Mouse (Mus musculus): ENCODE results near the gene Rbms3. TPM values are rescaled to one million over a fixed set of nuclear protein-coding genes. Genes with fewer than 3 reads are reported as not detected.

Rbms3 gene
- polyA plus RNA-seq, 1 experiment from 2014 or later: 43.1 TPM

GRCm38 (mm10) chr9:117393626-117394525 lies 235.8 kb downstream of the Rbms3 start:
- Histone ChIP-seq H3K27ac (ENCODE audit: low read length) (no peak overlapping the region), H3K4me1 (ENCODE audit: control insufficient read depth, insufficient read depth, low read length) (peaks cover 3% of the 10 kb centered on the region; the same call in 1 of the 2 replicates), H3K27me3 (replicated peaks; ENCODE audit: control insufficient read depth, insufficient read depth, low read length) (no peaks in the 10 kb centered on the region), H3K9ac (ENCODE audit: low read depth, low read length) (no peak overlapping the region), H3K36me3 (ENCODE audit: control insufficient read depth, insufficient read depth, low read length) (no peaks in the 10 kb centered on the region), H3K9me3 (ENCODE audit: control insufficient read depth, low read length) (no peaks in the 10 kb centered on the region), H3K4me3 (ENCODE audit: low read length) (no peak overlapping the region), H3K4me2 (ENCODE audit: low read depth, low read length) (no peak overlapping the region)
- WGBS: 41% methylated on average over 18 of the region's 18 CpGs
- peak; percentile 40 for ATAC-seq

GRCm38 (mm10) chr9:117388024-117388423 lies 241.7 kb downstream of the Rbms3 start:
- Histone ChIP-seq H3K4me3 (ENCODE audit: low read length) (no peak overlapping the region), H3K36me3 (ENCODE audit: control insufficient read depth, insufficient read depth, low read length) (no peaks in the 10 kb centered on the region), H3K9ac (ENCODE audit: low read depth, low read length) (no peak overlapping the region), H3K4me2 (ENCODE audit: low read depth, low read length) (no peak overlapping the region), H3K9me3 (ENCODE audit: control insufficient read depth, low read length) (no peaks in the 10 kb centered on the region), H3K27me3 (replicated peaks; ENCODE audit: control insufficient read depth, insufficient read depth, low read length) (no peaks in the 10 kb centered on the region), H3K27ac (ENCODE audit: low read length) (no peak overlapping the region), H3K4me1 (ENCODE audit: control insufficient read depth, insufficient read depth, low read length) (no peaks in the 10 kb centered on the region)
- ATAC-seq: no peak
- WGBS: 89% methylated on average over 9 of the region's 9 CpGs

- H3K27me3 ChIP-seq (replicated peaks; ENCODE audit: control insufficient read depth, insufficient read depth, low read length): no peaks in the 10 kb centered on the region
- H3K4me2 ChIP-seq (ENCODE audit: low read depth, low read length): no peak overlapping the region
- H3K9ac ChIP-seq (ENCODE audit: low read depth, low read length): no peak overlapping the region
- no peaks in the 10 kb centered on the region for H3K9me3 ChIP-seq (ENCODE audit: control insufficient read depth, low read length)
- 67% methylated on average over 5 of the region's 5 CpGs for WGBS
- H3K4me3 ChIP-seq (ENCODE audit: low read length): no peak overlapping the region
- no peak overlapping the region for H3K27ac ChIP-seq (ENCODE audit: low read length)
- peaks cover 8% of the 10 kb centered on the region; the same call in 1 of the 2 replicates for H3K4me1 ChIP-seq (ENCODE audit: control insufficient read depth, insufficient read depth, low read length)
- H3K36me3 ChIP-seq (ENCODE audit: control insufficient read depth, insufficient read depth, low read length): no peaks in the 10 kb centered on the region
- no peak for ATAC-seq
These were observed 248.8 kb downstream of the Rbms3 start for GRCm38 (mm10) chr9:117380876-117381275.

GRCm38 (mm10) chr9:117380076-117380475 lies 249.6 kb downstream of the Rbms3 start:
- H3K27ac ChIP-seq (ENCODE audit: low read length): no peak overlapping the region
- ATAC-seq: no peak

GRCm38 (mm10) chr9:117379448-117379983 lies 250.2 kb downstream of the Rbms3 start:
- Histone ChIP-seq H3K9ac (ENCODE audit: low read depth, low read length) (no peak overlapping the region), H3K27ac (ENCODE audit: low read length) (no peak overlapping the region), H3K4me2 (ENCODE audit: low read depth, low read length) (no peak overlapping the region), H3K9me3 (ENCODE audit: control insufficient read depth, low read length) (no peaks in the 10 kb centered on the region), H3K4me3 (ENCODE audit: low read length) (no peak overlapping the region), H3K4me1 (ENCODE audit: control insufficient read depth, insufficient read depth, low read length) (peaks cover 8% of the 10 kb centered on the region; the same call in 1 of the 2 replicates), H3K27me3 (replicated peaks; ENCODE audit: control insufficient read depth, insufficient read depth, low read length) (no peaks in the 10 kb centered on the region), H3K36me3 (ENCODE audit: control insufficient read depth, insufficient read depth, low read length) (no peaks in the 10 kb centered on the region)
- 49% methylated on average over 16 of the region's 16 CpGs for WGBS
- no peak for ATAC-seq

More at GRCm38 (mm10) chr9:117380076-117380475, 249.6 kb downstream of the Rbms3 start:
- no peaks in the 10 kb centered on the region for H3K36me3 ChIP-seq (ENCODE audit: control insufficient read depth, insufficient read depth, low read length)
- WGBS: 31% methylated on average over 5 of the region's 5 CpGs
- H3K9ac ChIP-seq (ENCODE audit: low read depth, low read length): no peak overlapping the region
- H3K4me3 ChIP-seq (ENCODE audit: low read length): no peak overlapping the region
- H3K27me3 ChIP-seq (replicated peaks; ENCODE audit: control insufficient read depth, insufficient read depth, low read length): no peaks in the 10 kb centered on the region
- H3K4me2 ChIP-seq (ENCODE audit: low read depth, low read length): no peak overlapping the region
- H3K4me1 ChIP-seq (ENCODE audit: control insufficient read depth, insufficient read depth, low read length): peaks cover 8% of the 10 kb centered on the region; the same call in 1 of the 2 replicates
- H3K9me3 ChIP-seq (ENCODE audit: control insufficient read depth, low read length): no peaks in the 10 kb centered on the region

- peak; percentile 58; the same call in 1 of the 2 replicates for ATAC-seq
- no peak overlapping the region for H3K9ac ChIP-seq (ENCODE audit: low read depth, low read length)
- no peak overlapping the region for H3K27ac ChIP-seq (ENCODE audit: low read length)
- no peaks in the 10 kb centered on the region for H3K27me3 ChIP-seq (replicated peaks; ENCODE audit: control insufficient read depth, insufficient read depth, low read length)
- 60% methylated on average over 9 of the region's 9 CpGs for WGBS
- no peak overlapping the region for H3K4me3 ChIP-seq (ENCODE audit: low read length)
- H3K4me1 ChIP-seq (ENCODE audit: control insufficient read depth, insufficient read depth, low read length): peaks cover 8% of the 10 kb centered on the region; the same call in 1 of the 2 replicates
- H3K4me2 ChIP-seq (ENCODE audit: low read depth, low read length): no peak overlapping the region
- H3K36me3 ChIP-seq (ENCODE audit: control insufficient read depth, insufficient read depth, low read length): no peaks in the 10 kb centered on the region
- no peaks in the 10 kb centered on the region for H3K9me3 ChIP-seq (ENCODE audit: control insufficient read depth, low read length)
These were observed 251.4 kb downstream of the Rbms3 start for GRCm38 (mm10) chr9:117378131-117378890.

- no peak overlapping the region for H3K4me2 ChIP-seq (ENCODE audit: low read depth, low read length)
- no peak for ATAC-seq
- H3K9me3 ChIP-seq (ENCODE audit: control insufficient read depth, low read length): no peaks in the 10 kb centered on the region
- WGBS: 86% methylated on average over 3 of the region's 3 CpGs
- no peak overlapping the region for H3K9ac ChIP-seq (ENCODE audit: low read depth, low read length)
- no peak overlapping the region for H3K27ac ChIP-seq (ENCODE audit: low read length)
- no peak overlapping the region for H3K4me3 ChIP-seq (ENCODE audit: low read length)
- H3K4me1 ChIP-seq (ENCODE audit: control insufficient read depth, insufficient read depth, low read length): peaks cover 7% of the 10 kb centered on the region; the same call in 1 of the 2 replicates
- no peaks in the 10 kb centered on the region for H3K36me3 ChIP-seq (ENCODE audit: control insufficient read depth, insufficient read depth, low read length)
- no peaks in the 10 kb centered on the region for H3K27me3 ChIP-seq (replicated peaks; ENCODE audit: control insufficient read depth, insufficient read depth, low read length)
These were observed 253.9 kb downstream of the Rbms3 start for GRCm38 (mm10) chr9:117375776-117376175.

GRCm38 (mm10) chr9:117373164-117373741 lies 256.5 kb downstream of the Rbms3 start:
- H3K36me3 ChIP-seq (ENCODE audit: control insufficient read depth, insufficient read depth, low read length): no peaks in the 10 kb centered on the region
- H3K4me3 ChIP-seq (ENCODE audit: low read length): no peak overlapping the region
- peak; percentile 31; the same call in 1 of the 2 replicates for ATAC-seq
- H3K9me3 ChIP-seq (ENCODE audit: control insufficient read depth, low read length): no peaks in the 10 kb centered on the region
- H3K4me2 ChIP-seq (ENCODE audit: low read depth, low read length): no peak overlapping the region
- H3K4me1 ChIP-seq (ENCODE audit: control insufficient read depth, insufficient read depth, low read length): peaks cover 2% of the 10 kb centered on the region; the same call in 1 of the 2 replicates
- H3K27me3 ChIP-seq (replicated peaks; ENCODE audit: control insufficient read depth, insufficient read depth, low read length): no peaks in the 10 kb centered on the region
- 32% methylated on average over 7 of the region's 7 CpGs for WGBS
- H3K27ac ChIP-seq (ENCODE audit: low read length): no peak overlapping the region
- H3K9ac ChIP-seq (ENCODE audit: low read depth, low read length): no peak overlapping the region

- Histone ChIP-seq H3K9me3 (ENCODE audit: control insufficient read depth, low read length) (no peaks in the 10 kb centered on the region), H3K36me3 (ENCODE audit: control insufficient read depth, insufficient read depth, low read length) (no peaks in the 10 kb centered on the region), H3K4me3 (ENCODE audit: low read length) (no peak overlapping the region), H3K27ac (ENCODE audit: low read length) (no peak overlapping the region), H3K4me1 (ENCODE audit: control insufficient read depth, insufficient read depth, low read length) (peaks cover 2% of the 10 kb centered on the region; the same call in 1 of the 2 replicates), H3K9ac (ENCODE audit: low read depth, low read length) (no peak overlapping the region), H3K4me2 (ENCODE audit: low read depth, low read length) (no peak overlapping the region), H3K27me3 (replicated peaks; ENCODE audit: control insufficient read depth, insufficient read depth, low read length) (no peaks in the 10 kb centered on the region)
- ATAC-seq: no peak
- WGBS: 61% methylated on average over 5 of the region's 5 CpGs
These were observed 257.7 kb downstream of the Rbms3 start for GRCm38 (mm10) chr9:117371980-117372379.
